Mouse (Mus musculus) MN1 (cell line): ENCODE results near the gene Hcls1.

Experiments
- DNase-seq: peaks from one replicate; pipeline ENCODE4 v3.0.0-alpha.2; 2016; ENCODE audit warnings: low spot score

Gene Hcls1

GRCm38 (mm10) chr16:36989493-36989892 lies 54.7 kb downstream of the Hcls1 start:
- no peak for DNase-seq

DNA sequence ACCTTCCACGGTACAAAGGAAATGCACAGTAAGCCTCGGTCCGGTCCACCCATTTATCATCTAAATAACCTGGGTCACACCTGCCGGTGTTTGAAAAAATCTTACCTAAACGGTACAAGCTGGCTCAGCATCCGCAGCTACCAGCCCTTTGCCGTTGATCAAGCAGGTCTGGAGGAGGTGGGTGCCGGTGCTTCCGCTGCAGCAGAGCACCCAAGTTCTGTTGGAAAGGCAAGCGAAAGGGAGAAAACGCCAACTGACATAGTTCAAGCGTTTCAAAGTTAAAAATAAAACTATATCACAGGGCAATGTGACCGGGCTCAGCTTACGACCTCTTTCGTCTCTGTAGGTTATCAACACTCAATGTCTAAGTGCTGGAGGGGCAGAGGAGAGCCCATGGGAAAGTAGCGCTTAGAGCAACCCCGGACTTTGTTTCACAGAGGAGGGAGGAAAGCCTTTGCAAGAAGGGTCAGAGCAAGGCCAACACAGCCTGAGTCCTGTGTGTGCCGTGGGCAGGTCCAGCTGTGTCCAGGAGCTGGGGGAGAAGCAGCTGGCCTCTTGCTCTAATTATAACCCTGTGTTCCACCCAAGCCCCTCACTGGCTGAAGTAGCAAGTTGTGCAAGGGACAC lies 55.3 kb downstream of the Hcls1 start, which contains the start of gene Fbxo40:
TSS of gene Fbxo40 (minus strand) at position 469 of the 627 bp plus-strand sequence.
- DNase-seq = no peak

DNA sequence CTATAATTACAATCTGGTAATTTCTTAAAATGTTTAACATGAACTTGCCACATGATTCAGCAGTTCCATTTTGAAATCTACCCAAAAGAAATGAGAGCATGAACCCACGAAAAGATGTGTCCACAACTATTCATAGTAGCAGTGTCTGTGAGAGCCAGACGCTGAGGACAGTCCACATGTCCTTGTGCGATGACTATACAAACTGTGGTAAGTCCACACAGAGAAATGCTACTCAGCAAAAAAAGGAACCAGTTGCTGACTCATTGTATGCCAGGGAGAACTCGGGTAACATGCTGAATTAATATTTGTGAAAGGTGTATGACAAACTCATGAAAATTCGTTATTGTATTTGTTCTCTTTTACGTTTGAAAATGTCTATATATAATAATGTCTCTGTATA lies 62.9 kb downstream of the Hcls1 start:
- DNase-seq = no peak

DNA sequence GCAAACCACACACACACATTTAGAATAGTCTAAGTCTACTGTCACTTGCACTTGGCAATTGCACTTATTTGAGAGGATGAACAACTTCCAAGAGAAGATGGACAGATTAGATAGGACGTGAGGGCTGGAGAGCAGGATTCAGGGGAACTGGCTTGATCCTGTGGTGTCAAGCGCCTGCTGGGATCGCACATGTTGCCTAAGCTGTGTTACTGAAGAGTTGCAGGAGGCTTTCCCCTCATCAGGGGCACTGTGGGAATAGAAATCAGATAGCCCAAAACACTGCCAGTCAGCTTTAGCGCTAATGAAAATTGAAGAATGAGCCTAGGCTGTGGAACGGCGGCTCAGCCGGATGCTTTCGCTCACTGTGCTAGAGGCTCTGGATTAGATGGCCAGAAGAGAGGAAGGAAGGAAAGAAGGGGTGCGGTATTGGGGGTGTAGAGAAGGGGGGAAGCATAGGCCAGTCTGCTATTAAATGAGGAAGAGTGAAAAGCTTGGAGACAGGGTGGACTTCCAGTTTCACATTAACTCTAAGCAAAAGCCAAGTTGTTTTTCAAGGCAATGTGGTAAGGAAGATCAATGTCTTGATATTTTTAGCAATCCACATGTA lies 64.7 kb downstream of the Hcls1 start:
- DNase-seq = no peak

DNA sequence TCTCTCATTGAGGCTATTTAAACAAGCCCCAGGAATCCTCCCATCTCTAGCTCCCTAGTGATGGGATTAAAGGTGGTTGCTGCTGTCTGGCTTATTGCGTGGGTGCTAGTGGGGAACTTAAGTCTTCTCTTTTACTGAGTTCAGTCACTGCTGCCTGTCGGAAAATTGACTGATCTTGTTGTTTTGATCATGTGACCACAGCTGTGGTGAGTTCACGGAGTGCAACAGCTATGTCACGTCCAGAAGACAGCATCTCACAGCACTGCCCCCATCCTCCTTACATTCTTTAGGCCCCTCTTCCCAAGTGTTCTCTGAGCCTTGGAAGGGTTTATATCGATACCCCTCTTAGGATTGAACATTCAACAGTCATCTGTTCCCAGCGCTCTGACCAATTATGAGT lies 74.5 kb downstream of the Hcls1 start:
- no peak for DNase-seq

DNA sequence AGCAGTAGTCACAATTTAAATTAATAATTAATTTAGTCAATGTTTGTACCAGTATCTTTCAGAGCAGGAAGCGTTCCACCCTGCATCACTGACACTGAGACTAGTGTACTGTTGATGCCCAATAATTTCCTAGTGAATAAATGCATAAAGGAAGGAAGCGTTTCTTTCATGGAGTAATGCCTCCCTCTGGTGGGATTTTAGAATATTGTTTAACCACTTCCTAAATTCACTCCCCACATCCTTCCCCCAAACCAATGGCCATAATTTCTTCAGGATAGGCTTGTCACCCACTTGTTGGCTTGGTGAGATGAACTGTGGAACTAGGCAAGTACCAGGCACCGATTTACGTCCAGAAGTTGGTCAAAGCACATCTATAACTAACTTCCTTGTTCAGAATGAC lies 75.6 kb downstream of the Hcls1 start:
- DNase-seq = peak; percentile 71

DNA sequence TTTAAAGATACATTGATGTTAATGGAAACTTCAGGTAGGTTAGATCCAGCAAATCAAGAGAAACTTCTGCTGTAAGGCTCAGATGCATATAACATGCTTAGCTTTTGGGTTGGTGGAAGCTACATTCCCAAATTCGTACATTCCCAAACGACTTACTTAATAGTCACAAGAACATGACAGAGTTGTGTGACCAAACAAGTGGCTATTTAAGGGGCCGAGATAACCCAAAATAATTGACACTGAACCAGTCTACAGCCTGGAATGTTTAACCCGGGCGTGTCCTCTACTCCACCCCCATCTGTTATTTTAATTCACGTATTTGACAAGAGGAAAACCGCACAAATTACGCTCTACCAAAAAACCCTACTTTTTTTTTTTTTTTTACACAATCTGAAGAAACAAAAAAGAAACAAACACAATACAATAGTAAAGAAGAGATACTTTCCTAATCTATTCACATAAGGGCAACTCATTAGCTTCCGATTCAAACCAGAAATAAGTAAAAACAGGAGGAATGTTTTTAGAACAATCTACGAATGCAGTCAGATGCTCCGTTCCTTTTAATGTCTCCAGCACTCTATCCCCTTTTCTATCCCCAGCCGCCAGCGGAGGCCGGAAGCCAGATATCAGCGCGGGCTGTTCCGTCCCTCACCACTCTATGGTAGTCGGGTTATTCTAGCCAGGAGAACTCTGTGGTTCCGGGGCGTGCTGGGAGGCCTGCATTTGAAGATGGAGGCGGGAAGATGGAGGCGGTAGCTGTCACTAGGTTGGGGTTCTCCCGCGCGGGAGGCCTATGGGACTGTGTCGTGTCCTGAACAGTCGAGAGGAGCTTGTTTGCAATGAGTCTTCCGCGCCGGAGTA lies 76.5 kb downstream of the Hcls1 start, which contains the start of gene Polq:
TSS of gene Polq (plus strand) at position 726 of the 861 bp plus-strand sequence.
- DNase-seq = peak; percentile 91

DNA sequence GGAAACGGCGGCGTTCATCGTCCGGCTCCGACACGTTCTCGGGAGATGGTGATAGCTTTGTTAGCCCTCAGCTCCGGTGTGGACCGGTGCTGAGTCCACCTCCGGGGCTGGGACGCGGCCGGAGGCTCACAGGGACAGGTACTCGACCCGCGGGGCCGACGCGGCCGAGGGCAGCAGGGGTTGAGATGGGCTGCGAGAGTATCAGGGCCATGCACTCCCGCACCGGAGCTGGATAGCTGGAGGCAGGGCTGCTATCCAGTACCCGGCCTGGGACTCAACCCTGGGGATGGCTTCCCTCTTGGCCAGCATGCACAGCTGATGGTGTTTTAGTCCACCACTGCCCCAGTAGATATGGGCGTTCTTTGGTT lies 77.1 kb downstream of the Hcls1 start:
- DNase-seq = no peak

- no peak for DNase-seq
Observed at GRCm38 (mm10) chr16:37012336-37012735, 77.6 kb downstream of the Hcls1 start.
